ENCODE assay signal across 23 mouse cellular contexts in the genomic region with DNA sequence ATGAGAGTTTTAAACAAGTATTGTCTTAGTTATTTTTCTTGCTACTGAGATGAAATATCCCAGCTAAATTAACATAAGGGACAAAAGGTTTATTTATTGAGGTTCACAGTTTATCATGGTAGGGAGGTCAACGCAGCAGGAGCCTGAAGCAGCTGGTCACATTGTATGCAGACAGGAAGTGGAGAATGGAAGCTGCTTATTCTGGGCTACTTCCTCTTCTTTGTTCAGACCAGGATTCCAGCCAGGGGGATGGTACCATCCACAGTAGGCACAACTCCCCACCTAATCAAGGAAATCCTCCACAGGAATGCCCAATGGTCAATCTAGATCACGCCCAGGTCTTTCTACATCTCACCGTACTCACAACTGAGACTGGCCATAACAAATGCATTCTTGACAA.
A peak's percentile ranks its signal among the peaks of the same experiment; 100 is the strongest.
DNase-seq lines count a peak whose midpoint lies in the region; ATAC-seq lines count a peak whose summit lies in the region.
"Had no signal": no experiment of that assay in that cellular context is flagged by ENCODE, and none has a peak within 500 bp of the region (broad histone marks: within the 10 kb centered on the region; RNA-seq: fewer than 3 reads in every experiment).

No protein-coding gene starts in this region.

- DNase-seq in heart, adult 11 months: peak; percentile 60
- DNase-seq in heart, adult 18-20 months: no peak
- DNase-seq in kidney, postnatal 4 days: no peak
- no peak for DNase-seq in hindbrain, embryonic 11.5 days (ENCODE audit: low spot score)
- DNase-seq: adrenal gland, adult 8-10 months; adrenal gland, postnatal 25 days; cerebellum, adult 18-20 months; gastrocnemius, postnatal 25 days had no signal

- no peak overlapping the region for H3K9ac ChIP-seq in hindbrain, embryonic 11.5 days (ENCODE audit: low read depth, low read length)
- H3K9ac ChIP-seq: embryonic facial prominence, embryonic 12.5 days; embryonic facial prominence, embryonic 15.5 days; forebrain, embryonic 12.5 days; forebrain, embryonic 15.5 days; heart, embryonic 12.5 days; heart, embryonic 15.5 days; hindbrain, embryonic 14.5 days had no signal

- no peaks in the 10 kb centered on the region for H3K4me1 ChIP-seq in hindbrain, embryonic 11.5 days (replicated peaks; ENCODE audit: control insufficient read depth, insufficient read depth, low read length)
- H3K4me1 ChIP-seq: embryonic facial prominence, embryonic 12.5 days; embryonic facial prominence, embryonic 15.5 days; forebrain, embryonic 12.5 days; forebrain, embryonic 15.5 days; heart, embryonic 12.5 days; heart, embryonic 15.5 days; hindbrain, embryonic 10.5 days had no signal

- no peaks in the 10 kb centered on the region for H3K9me3 ChIP-seq in hindbrain, embryonic 11.5 days (ENCODE audit: control insufficient read depth, low read length)
- H3K9me3 ChIP-seq: embryonic facial prominence, embryonic 12.5 days; embryonic facial prominence, embryonic 15.5 days; forebrain, embryonic 12.5 days; forebrain, embryonic 15.5 days; G1E; heart, embryonic 12.5 days; heart, embryonic 15.5 days; hindbrain, embryonic 10.5 days had no signal

- no peak overlapping the region for H3K27ac ChIP-seq in hindbrain, embryonic 11.5 days (ENCODE audit: low read depth, low read length)
- H3K27ac ChIP-seq: embryonic facial prominence, embryonic 12.5 days; embryonic facial prominence, embryonic 15.5 days; forebrain, embryonic 12.5 days; forebrain, embryonic 15.5 days; heart, embryonic 15.5 days; hindbrain, embryonic 10.5 days; hindbrain, embryonic 14.5 days; hindbrain, postnatal 0 days had no signal

- no peak overlapping the region for H3K4me2 ChIP-seq in hindbrain, embryonic 11.5 days (replicated peaks; ENCODE audit: low read depth, low read length)
- H3K4me2 ChIP-seq: embryonic facial prominence, embryonic 12.5 days; embryonic facial prominence, embryonic 15.5 days; forebrain, embryonic 12.5 days; forebrain, embryonic 15.5 days; heart, embryonic 12.5 days; heart, embryonic 15.5 days; hindbrain, embryonic 14.5 days had no signal

- H3K4me3 ChIP-seq in hindbrain, embryonic 11.5 days (ENCODE audit: low read depth, low read length): no peak overlapping the region
- H3K4me3 ChIP-seq: embryonic facial prominence, embryonic 12.5 days; embryonic facial prominence, embryonic 15.5 days; forebrain, embryonic 12.5 days; forebrain, embryonic 15.5 days; heart, embryonic 12.5 days; heart, embryonic 15.5 days; hindbrain, embryonic 10.5 days had no signal

- ATAC-seq in common myeloid progenitor, adult 5-6 weeks (replicated peaks; ENCODE audit: low read depth, poor library complexity, severe bottlenecking): peak; percentile 67
- peak; percentile 71 for ATAC-seq in megakaryocyte progenitor cell, adult 5-6 weeks (replicated peaks; ENCODE audit: poor library complexity)
- no peak for ATAC-seq in hindbrain, embryonic 11.5 days (ENCODE audit: low FRiP score)
- ATAC-seq: activated CD4-positive, CD25-positive, alpha-beta regulatory T cell, adult 4 months; hindbrain, postnatal 0 days; inflammation-experienced regulatory T-cells, adult 6 months; intestine, embryonic 16.5 days had no signal

- H3K36me3 ChIP-seq in hindbrain, embryonic 11.5 days (ENCODE audit: control insufficient read depth, insufficient read depth, low read length): no peaks in the 10 kb centered on the region
- H3K36me3 ChIP-seq: embryonic facial prominence, embryonic 12.5 days; embryonic facial prominence, embryonic 15.5 days; forebrain, embryonic 12.5 days; forebrain, embryonic 15.5 days; G1E; heart, embryonic 12.5 days; heart, embryonic 15.5 days; hindbrain, embryonic 10.5 days had no signal

- WGBS in hindbrain, embryonic 11.5 days: 91% methylated on average over 3 of the region's 3 CpGs

- H3K27me3 ChIP-seq in hindbrain, embryonic 11.5 days (ENCODE audit: control insufficient read depth, insufficient read depth, low read length): no peaks in the 10 kb centered on the region
- H3K27me3 ChIP-seq: embryonic facial prominence, embryonic 12.5 days; embryonic facial prominence, embryonic 15.5 days; forebrain, embryonic 12.5 days; forebrain, embryonic 15.5 days; heart, embryonic 12.5 days; heart, embryonic 15.5 days had no signal
